Mouse (Mus musculus): ENCODE measurements around the gene Zcchc2. TPM values are rescaled to one million over a fixed set of nuclear protein-coding genes. Genes with fewer than 3 reads are reported as not detected.

Zcchc2 gene
- 56.2 and 64.6 TPM in 2 replicates for total RNA-seq (2017)

DNA sequence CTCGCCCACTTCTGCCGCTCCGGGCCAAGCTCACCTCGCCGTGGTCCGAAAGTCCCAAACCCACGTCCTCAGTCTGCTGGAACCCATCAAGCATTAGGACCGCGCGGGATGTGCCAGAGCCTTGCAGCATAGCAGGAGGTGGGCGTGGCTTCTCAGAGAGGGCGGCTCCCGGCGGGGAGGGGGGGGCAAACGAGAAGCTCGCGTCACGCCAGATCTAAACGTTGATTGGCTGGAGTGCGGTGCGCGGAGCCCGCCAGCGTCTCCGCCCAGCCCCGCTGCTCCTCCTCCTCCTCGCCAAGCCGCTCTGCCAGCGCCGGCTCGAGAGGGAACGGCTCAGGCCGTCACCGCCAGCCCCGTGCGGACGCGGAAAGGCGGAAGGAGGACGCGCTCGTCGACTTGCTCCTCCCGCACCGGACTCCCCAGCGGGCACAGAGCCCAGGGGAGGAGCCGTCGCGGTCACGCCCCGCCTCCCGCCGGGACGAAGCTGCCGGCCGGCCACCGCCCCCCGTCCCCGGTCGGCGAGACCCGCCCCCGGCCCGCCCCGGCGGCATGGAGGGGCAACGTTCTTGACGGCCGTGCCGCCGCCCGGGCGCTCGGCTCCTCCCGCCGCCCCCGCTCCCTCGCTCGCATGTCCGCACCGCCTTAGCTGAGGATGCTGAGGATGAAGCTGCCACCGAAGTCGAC, at the start of gene Zcchc2:
Gene Zcchc2 (plus strand): TSS at position 269 of the 684 bp plus-strand sequence.
- peak; percentile 84 for ATAC-seq (ENCODE audit: extremely low read depth, insufficient number of reproducible peaks, low FRiP score, poor library complexity, severe bottlenecking)

DNA sequence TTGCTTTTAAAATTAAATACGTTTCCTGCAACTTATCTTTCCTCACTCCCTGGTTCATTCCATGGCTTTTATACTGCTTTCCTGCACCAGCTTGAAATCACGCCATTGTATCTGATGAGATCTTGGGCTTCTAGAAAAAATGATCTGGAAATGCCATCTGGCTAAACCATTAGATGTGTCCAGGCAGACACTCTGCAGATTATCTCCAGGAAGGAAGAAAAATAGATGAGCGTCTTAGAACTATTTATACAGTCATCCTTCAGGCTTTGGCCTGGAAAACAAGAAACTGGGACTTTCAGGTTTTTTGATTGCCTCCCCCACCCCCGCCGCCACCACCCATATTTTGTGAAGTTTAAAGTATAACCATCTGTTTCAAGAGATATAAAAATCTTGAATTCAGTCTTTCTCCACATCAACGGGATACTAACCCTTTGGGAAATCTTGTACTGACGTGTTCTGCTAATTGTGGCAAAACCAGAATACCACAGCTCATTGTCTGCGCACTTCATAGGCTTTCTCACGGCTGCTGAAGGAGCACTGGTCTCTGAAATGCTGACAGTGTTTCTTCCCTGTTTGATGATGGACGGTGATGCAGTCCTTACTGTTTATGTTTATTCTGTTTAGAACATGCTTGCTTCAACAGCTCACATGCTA, 45.2 kb upstream of the Zcchc2 start:
- no peak for ATAC-seq (ENCODE audit: extremely low read depth, insufficient number of reproducible peaks, low FRiP score, poor library complexity, severe bottlenecking)

DNA sequence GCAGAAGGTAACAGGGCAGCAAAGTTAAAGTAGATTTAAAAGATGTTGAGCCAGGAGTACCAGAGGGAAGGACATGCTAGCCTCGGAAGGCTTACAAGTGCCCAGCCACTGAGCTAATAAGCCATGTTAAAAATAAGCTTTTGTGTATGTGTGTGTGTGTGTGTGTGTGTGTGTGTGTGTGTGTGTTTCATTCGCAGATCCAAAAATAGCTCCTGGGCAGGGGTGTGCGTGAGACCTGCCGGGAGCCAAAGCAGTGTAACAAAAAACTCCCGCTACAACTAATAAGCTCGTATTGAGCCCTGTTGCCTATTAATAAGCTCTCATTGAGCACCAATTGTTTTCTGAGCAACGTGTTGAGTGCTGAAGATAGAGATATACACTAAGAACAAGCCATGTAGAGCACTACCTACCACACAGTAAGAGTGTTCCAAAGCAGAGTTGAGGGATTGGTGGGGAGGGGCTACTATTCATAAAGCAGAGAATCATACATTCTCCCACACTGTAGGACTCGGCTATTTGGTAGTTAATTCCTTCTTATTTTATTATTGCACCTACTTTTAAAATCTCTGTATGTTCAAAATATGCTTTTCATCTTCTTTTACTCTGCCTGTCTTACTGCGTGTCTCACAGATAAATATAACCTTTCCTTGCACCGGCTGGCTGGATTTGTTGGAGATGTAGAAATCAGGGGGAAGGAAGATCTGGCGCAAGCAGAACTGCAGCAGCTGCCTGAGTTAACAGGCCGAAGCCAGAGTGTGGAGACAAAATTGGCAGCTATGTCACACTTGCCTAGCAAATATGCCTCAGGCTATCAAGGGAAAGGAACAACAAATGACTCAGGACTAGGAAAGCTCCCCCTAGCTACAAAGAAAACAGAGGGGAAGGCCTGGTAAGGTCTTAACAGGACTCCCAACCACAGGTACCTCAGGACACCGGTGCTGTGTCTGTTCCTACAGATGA, 43.3 kb upstream of the Zcchc2 start:
- no peak for ATAC-seq (ENCODE audit: extremely low read depth, insufficient number of reproducible peaks, low FRiP score, poor library complexity, severe bottlenecking)

DNA sequence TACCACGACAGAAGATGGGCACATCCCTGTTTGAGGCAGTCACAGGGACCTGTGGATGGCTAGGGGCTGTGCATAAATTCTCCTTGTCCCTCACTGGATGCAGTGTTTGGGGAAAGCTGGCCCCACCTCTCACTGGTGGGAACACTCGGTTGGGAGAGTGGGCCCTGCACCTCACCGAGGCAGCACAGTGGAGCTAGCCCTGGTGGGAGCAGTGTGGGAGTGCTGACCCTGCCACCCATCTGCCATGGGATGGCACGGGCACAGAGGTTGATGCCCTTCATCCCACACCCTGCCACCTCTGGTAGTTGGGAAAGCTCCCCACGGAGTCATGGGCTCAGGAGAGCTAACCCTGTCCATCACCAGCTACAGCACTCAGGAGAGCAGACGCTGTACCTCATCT, 41.9 kb upstream of the Zcchc2 start:
- no peak for ATAC-seq (ENCODE audit: extremely low read depth, insufficient number of reproducible peaks, low FRiP score, poor library complexity, severe bottlenecking)

DNA sequence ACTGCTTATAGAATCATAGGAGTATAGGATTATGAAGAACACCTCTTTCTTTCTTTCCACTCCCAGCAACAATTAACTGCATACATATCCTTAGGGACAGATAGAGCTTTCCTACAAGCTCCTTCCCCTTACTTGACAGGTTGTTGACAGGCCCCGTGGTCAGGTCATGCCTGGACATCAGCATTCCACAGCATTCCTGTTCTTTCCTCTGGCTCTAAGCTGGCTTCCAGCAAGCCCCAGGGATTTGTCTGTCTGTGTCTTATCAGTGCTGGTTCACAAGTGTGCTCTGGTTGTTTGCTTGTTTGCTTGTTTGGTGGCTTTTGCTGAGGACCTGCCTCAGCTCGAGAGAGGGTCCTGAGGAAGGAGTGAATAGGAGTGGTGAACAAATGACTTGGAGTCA, 36.6 kb upstream of the Zcchc2 start:
- ATAC-seq (ENCODE audit: extremely low read depth, insufficient number of reproducible peaks, low FRiP score, poor library complexity, severe bottlenecking): no peak

DNA sequence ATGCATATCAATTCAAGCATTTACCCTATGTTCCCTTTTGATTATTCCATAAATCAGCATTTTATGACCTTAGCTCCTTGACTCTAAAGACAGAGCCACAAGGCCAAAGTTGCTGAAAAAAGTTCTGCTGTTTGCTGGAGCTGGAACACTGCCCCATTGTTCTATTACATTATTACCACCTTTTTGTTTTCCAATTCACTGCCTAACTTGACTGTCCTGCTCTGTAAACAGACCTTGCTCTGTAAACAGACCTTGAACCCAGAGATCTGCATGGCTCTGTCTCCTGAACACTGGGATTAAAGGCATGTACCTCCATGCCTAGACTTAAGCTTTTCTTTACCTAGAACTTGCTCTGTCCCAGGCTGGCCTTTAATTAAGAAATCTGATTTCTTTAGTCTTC, 36.2 kb upstream of the Zcchc2 start:
- ATAC-seq (ENCODE audit: extremely low read depth, insufficient number of reproducible peaks, low FRiP score, poor library complexity, severe bottlenecking): no peak

DNA sequence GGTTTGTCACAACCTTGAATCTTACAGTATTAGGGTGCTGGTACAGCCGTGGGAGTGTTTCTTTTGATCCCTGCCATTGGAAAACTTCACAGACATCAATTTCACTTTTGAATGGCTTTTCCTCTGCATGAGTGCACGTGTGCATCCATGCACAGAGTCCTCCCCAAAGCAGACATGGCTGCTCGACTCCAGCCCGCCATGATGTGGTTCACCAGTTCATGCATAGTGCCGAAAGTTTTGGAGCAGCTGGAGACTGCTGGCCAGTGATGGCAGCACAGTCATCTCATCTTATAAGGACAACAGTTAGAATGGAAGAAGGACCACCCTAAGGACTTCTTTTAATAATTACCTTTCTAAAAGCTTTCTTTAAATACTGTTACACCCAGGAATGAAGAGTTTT, 34.1 kb upstream of the Zcchc2 start:
- ATAC-seq (ENCODE audit: extremely low read depth, insufficient number of reproducible peaks, low FRiP score, poor library complexity, severe bottlenecking): no peak

DNA sequence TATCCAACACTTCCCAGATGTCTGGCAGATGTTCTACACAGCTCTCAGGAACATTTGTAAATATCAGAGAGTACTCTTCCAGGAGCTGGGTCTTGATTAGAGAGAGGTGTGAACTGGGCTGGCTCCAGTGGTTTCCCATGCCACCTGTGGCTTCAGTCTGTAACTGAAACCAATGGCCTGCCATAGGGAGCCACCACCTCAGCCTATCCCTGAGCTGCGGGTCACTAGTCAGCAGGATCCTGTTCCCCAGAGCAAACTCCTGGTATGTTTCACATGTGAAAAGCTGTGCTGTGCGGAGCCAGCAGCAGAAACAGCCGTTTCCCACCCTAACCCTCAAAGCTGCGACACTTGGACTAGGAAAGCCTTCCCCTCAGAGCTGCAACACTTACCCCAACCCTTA, 28.7 kb upstream of the Zcchc2 start:
- ATAC-seq (ENCODE audit: extremely low read depth, insufficient number of reproducible peaks, low FRiP score, poor library complexity, severe bottlenecking): no peak

DNA sequence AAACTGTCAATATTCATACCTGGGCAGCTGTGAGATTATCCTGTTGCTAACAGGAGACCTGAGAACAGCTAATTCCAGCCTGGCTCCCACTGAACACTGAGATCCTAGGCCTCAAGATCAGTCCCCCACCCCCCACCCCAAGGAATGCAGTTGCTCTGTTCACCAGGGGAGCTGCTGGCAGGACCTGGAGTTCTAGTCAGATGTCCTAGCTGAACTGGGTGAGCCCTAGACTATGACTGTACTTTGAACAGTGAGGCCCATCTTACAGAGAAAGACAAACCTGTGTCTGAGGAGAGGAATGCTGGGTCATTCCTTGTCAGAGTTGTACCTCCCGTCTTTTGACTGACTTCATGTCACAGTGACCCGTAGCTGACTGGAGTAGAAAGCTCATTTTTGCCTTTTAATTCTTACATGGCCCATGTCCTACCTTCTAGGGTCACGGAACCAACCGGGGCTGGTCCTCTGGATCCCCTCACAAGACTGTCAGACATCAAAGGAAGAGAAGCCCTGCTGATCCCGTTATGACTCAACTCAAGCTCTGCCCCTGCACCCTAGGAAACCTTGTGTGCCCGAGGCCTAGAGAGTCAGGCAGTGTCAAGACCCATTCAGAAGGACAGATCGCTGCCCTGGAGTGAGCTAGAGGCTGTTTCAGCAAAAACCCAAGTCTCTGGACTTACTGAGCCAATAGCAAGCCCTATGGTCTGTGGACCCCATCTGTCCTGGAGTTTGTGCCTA, 28.0 kb upstream of the Zcchc2 start:
- no peak for ATAC-seq (ENCODE audit: extremely low read depth, insufficient number of reproducible peaks, low FRiP score, poor library complexity, severe bottlenecking)

DNA sequence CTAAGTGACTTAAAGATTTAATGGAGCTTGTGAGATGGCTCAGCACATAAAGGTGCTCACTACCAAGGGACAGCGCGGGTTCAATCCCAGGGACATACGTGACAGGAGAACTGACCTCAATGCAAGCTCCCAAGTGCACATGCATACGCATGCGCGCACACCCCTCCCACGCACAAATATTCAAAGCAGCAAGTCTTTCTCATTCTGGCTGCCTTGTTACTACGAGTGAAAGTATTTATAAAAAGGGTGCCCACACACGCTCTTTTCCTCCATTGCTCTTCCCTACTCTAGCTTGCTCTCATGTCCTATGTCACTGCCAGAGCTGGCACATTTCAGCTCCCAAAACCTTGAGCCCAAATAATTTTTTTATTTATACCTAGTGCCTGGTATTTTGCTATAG, 27.4 kb upstream of the Zcchc2 start:
- no peak for ATAC-seq (ENCODE audit: extremely low read depth, insufficient number of reproducible peaks, low FRiP score, poor library complexity, severe bottlenecking)

DNA sequence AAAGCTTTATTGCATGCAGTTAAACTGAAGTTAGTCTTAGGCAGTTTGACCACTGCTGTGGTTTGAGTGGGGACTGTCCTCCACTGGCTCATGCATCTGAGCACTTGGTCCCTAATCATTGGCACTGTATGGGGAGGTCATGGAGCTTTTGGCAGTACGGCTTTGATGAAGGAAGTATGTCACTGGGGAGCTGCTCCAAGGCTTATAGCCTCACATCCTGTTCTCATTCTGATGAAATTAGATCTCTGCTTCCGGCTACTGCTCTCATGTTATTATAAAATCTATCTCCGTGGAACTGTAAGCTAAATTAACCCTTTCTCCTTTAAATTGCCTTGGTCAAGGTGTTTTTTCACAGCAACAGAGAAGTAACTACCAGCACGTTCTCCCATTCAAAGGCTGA, 25.7 kb upstream of the Zcchc2 start:
- ATAC-seq (ENCODE audit: extremely low read depth, insufficient number of reproducible peaks, low FRiP score, poor library complexity, severe bottlenecking): no peak

DNA sequence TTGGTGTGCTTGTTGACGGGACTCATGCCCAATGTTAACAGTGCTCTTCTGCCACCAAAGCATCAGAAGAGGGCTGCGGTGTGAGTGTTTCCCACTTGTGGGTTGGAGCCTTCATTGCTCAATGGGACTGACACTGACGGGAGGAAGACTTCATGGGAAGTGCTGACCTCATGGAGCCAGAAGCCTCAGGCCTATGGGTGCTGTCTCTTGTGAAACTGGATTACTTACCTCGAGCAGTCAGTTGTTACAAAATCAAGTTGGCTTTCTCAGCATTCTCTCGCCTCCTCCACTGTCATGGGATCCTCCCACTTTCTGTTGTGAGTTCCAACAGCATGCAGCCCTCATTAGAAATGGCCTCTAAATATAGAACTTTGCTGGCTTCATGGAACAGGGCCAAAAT, 25.0 kb upstream of the Zcchc2 start:
- ATAC-seq (ENCODE audit: extremely low read depth, insufficient number of reproducible peaks, low FRiP score, poor library complexity, severe bottlenecking): peak; percentile 91

DNA sequence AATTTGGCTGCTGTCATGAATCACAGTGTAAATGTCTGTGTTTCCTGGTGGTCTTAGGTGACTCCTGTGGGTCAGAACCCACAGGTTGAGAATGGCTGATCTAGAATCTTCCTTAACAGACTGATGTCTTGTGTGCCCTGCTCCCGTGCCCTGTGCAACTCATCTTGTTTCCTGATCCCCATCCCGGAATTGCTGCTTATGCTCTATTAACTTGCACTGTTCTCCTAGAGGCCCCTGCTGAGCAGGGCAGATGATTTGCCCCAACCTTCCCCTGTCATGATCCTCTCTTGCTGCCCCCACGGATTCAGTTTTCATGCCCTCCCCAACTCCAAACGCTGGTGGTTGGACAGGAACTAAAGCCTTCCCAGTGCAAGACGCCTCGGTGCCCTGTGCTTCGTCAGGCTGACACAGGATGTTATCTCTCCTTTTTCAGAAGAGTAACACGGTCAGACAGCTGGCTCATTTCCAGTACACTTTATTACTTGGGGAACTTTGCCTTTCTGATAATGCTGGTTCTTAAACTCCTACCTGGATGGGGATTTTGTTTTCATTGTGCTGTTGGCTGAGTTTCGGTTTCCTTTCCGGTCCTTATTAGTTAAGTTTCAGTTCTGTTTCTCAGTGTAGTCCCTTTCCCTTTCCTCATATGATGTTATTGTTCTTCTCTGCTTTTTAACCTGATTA, 18.6 kb upstream of the Zcchc2 start:
- peak; percentile 66 for ATAC-seq (ENCODE audit: extremely low read depth, insufficient number of reproducible peaks, low FRiP score, poor library complexity, severe bottlenecking)

DNA sequence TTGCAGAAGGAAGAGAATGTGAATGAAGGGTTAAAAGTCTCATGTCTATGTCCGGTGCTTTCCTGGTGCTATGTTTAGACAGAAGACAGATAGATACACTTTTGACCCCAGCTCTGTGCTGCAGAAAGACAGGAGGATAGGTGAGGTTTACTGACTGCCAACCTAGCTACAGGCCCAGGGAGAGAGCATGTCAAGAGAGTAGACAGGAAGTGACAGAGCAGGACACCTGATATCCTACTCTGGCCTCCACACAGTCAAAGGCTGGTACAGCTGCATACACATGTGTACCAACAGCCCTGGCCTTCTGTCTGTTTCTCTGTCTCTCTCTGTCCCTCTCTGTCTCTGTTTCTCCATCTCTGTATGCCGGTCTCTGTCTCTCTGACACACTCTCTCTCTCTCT, 16.2 kb upstream of the Zcchc2 start:
- ATAC-seq (ENCODE audit: extremely low read depth, insufficient number of reproducible peaks, low FRiP score, poor library complexity, severe bottlenecking): peak; percentile 39; the same call in 1 of the 2 replicates

DNA sequence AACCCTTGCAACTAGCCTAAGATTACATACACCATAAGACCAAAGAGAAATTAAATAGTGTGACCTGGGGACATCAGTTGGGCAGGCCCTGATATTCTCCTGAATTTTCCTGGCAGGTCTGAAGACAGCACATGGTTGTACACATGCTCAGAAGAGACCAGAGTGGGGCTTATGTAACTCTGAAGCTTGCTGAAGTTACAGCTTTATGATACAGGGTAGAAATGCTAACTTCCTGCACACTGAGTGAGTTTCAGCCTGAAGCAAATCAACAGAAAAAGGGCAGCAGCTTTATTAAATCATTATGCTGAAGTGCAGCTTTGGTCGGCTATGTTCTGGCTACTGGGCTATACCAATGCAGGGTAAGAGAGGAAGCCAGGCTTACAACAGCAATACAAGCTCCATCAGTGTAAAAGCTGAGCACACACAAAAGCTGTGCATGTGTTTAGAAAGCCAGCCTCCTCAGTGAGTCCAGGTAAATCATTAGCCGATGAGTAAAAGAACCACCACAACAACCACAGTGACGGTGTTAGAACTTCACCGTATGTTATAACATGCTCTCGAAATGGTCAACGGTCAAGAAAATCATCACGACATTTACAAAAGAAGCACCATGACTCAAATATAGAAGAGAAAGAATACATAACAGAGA, 12.6 kb upstream of the Zcchc2 start:
- no peak for ATAC-seq (ENCODE audit: extremely low read depth, insufficient number of reproducible peaks, low FRiP score, poor library complexity, severe bottlenecking)

DNA sequence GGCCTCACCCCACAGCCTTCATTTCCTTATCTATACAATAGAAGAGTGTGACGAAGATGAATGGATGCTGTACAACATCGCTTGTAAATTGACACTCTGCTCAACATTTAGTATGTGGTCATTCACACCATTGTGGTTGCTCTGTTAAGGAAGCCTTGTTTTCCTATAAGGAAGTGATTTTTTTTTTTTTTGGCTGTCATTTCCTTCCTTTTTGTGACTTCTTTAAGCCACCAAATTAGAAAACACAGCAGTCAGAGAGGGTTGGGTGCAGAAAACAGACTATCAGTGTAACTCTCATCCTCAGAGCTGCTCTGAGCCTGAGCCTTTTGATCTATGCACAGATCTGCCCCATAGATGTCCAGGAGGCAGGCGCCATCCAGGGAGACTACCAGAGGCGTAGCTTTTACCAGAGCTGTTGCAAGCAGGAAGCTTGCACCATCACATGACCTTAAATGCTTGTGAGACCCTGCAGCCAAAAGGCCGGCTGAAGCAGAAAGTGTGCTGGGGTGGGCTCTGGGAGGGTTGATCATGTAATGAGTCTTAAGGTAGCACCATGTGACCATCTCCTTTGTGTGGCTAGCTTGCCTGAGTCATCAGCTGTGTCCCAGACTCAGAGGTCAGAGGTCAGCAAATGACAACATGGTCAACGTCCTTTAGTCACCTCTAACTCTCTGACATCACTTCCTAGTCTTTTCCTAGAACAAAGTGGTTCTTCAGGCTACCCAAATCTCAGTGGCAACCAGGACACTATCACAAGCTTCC, 9.2 kb upstream of the Zcchc2 start:
- ATAC-seq (ENCODE audit: extremely low read depth, insufficient number of reproducible peaks, low FRiP score, poor library complexity, severe bottlenecking): peak; percentile 78
